Mouse (Mus musculus) left cerebral cortex, postnatal 4 days (tissue): ENCODE data around the gene Abcc6. TPM values are rescaled to one million over a fixed set of nuclear protein-coding genes. Genes with fewer than 3 reads are reported as not detected.
A peak's percentile ranks its signal among the peaks of the same experiment; 100 is the strongest.

Source experiments
- DNase-seq: peaks from one replicate; pipeline ENCODE4 v3.0.0-alpha.2; 2022
- intact Hi-C: fragments of 180-260 bp; cut with DNase I; formaldehyde crosslinking; loops from one replicate; pipeline ENCODE4 v1.15.1; 2025
- total RNA-seq, 2 experiments: library from RNA; stranded (reverse); gene quantifications; 2 replicates each; pipeline ENCODE4 v1.2.3; 2021

Abcc6 gene
- total RNA-seq, 2 experiments from 2014 or later, result 2.1 to 3.0 TPM

- intact Hi-C loops, result no loop called here
Measured at GRCm38 (mm10) chr7:46029299-46030144, 580 bp downstream of the Abcc6 start.

DNA sequence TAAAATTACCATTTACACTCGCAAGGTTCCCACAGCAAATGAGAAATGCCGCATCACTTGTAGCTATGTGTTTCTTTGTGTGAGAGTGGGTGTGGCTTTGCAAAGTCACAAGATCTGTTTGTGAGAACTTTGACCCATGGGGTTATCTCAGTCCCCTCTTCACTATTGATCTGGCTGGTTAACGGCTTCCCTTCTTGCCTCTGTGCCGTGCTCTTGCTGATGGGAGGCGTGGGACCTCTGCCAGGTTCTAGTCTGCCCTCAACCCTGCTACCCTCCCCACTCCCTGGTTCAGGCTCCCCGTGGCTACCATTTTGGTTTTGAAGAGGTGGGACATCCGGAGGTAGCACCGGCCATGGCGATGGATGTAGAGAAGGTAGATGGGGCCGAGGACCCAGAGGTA lies 1.4 kb downstream of the Abcc6 start:
- intact Hi-C loops, result no loop called here

More at GRCm38 (mm10) chr7:46029299-46030144, 580 bp downstream of the Abcc6 start:
- DNase-seq, result no peak

DNA sequence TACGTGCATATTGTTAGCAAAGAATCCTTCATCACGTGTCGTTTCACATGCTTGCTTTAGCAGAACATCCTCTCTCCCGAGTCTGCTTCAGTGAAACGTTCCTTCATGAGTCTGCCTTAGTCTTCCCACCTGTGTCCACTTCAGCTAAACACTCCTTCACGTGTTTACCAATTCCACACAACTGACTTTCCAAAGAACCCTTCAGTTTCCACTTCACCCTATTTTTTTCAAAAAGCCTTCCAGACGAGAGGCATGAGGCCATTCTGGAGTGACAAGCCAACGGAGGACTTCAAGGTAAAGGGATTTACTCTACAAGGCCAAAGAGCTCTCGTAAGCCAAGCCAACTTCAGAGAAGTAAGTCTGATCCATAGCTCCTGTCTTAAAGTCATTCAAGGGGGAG lies 4.7 kb downstream of the Abcc6 start:
- intact Hi-C loops, result no loop called here

More for the DNA sequence above, 1.4 kb downstream of the Abcc6 start:
- DNase-seq, result no peak

GRCm38 (mm10) chr7:46021951-46022350 lies 8.2 kb downstream of the Abcc6 start:
- intact Hi-C loops, result no loop called here
- no peak for DNase-seq

More for the DNA sequence above, 4.7 kb downstream of the Abcc6 start:
- DNase-seq, result no peak

DNA sequence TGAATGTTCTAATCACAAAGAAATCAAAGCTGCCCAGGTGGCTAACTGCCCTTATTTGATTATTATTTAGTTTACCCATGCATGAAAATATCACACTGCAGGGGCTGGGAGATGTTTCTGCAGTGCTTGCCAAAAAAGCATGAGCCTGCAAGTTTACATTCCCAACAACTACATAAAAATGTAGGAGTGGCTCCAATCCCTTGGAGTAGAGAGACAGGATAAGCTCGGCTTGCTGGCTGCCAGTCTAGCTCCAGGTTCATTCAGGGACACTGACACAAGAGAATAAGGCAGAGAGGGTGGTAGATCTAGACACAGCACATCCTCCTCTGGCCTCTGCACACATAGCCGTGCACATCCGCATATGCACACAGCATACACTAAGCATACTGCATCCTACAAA lies 10.5 kb downstream of the Abcc6 start:
- intact Hi-C loops, result no loop called here
- DNase-seq, result no peak

- DNase-seq, result peak; percentile 27
- intact Hi-C loops, result no loop called here
Measured at GRCm38 (mm10) chr7:46013266-46014010, 16.7 kb downstream of the Abcc6 start.

DNA sequence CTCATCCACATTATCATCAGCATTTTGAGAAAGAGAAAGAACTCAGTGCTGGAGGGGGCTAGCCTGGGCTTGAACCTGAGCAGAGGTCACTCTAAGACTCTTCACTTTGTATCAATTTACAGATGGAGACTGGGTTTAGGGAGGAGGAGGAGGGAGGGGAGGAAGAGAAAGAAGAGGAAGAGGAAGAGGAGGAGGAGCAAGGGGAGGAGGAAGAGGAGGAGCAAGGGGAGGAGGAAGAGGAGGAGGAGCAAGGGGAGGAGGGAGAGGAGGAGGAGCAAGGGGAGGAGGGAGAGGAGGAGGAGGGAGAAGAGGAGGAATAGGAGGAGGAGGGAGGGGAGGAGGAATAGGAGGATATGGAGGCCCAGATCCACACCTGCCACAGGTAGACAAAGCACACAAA lies 18.0 kb downstream of the Abcc6 start:
- DNase-seq, result no peak
- intact Hi-C loops, result no loop called here

DNA sequence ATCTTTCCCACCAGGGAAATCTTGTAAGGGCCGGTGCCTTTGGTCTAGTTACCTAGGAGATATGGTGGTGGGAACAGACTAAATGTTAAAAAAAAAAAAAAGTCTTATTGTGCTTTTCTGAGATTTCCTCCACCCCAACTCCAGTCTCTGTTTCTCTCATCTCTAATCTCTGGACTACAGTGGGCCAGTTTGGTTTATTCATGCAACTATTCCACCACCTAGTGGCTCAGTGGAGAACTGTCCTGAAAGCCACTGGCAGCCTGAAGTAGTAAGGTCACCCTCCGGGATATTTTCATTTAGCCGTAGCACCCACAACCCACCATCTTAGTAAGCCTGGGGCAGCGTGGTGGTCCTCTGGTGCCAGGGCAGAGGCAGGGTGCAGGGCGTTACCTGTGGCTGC lies 20.5 kb downstream of the Abcc6 start:
- intact Hi-C loops, result loop anchor here (5.0 to 10.0 kb wide), 3 partner anchors 62 to 265 kb away; partner anchors contain the start of gene Kdelr1
- peak; percentile 63 for DNase-seq

GRCm38 (mm10) chr7:46002748-46003147 lies 27.4 kb downstream of the Abcc6 start:
- intact Hi-C loops, result loop anchor here (10.0 kb wide), 1 partner anchor 258 kb away; no protein-coding TSS in a partner anchor

GRCm38 (mm10) chr7:46000577-46000976 lies 29.5 kb downstream of the Abcc6 start:
- no peak for DNase-seq
- intact Hi-C loops, result loop anchor here (10.0 kb wide), 1 partner anchor 256 kb away; no protein-coding TSS in a partner anchor

More at GRCm38 (mm10) chr7:46002748-46003147, 27.4 kb downstream of the Abcc6 start:
- DNase-seq, result no peak

- intact Hi-C loops, result no loop called here
- DNase-seq, result no peak
Measured at GRCm38 (mm10) chr7:45992470-45992869, 37.6 kb downstream of the Abcc6 start.

GRCm38 (mm10) chr7:45988344-45988743 lies 41.8 kb downstream of the Abcc6 start:
- DNase-seq, result no peak
- intact Hi-C loops, result no loop called here

GRCm38 (mm10) chr7:45986893-45987292 lies 43.2 kb downstream of the Abcc6 start:
- no peak for DNase-seq
- intact Hi-C loops, result no loop called here

GRCm38 (mm10) chr7:45981612-45982011 lies 48.5 kb downstream of the Abcc6 start:
- no peak for DNase-seq
- intact Hi-C loops, result no loop called here

DNA sequence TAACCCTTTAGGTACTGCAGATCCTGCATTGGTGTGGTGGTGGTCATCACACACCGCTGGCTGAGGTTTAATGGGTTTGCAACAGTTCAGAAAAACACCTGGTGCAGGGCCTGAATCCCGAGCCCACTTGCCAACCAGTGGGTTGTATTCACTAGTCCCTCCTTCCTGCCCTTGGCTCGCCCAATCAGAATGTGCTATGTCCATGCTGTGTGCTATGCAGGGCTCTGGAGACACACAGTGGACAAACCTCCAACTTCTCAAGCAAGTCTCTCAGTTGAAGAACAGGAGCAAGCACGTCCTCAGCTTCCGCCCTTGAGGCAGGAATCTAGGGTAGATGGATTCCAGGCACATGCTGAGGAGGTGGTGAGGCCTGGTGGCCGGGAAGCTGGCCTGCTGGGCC lies 55.6 kb downstream of the Abcc6 start:
- no peak for DNase-seq
- intact Hi-C loops, result no loop called here

DNA sequence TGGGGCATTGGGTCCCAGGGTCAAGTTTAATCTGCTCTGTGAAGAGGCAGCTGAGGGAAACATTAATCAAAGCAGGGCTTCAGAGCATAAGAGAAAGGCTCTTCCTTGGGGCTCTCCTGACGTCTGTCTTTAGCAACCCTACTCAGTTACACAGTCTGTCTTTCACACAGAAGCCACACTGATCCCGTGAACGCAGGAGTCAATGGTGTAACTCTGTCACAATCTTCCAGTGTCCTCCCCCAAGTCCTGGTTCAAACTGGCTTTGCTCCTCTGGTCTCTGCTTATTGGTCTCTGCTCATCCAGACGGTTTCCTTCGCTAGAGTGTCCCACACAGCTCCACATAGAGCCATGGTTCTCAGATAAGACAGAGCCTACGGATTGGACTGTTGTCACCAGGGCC lies 56.0 kb downstream of the Abcc6 start:
- DNase-seq, result no peak
- intact Hi-C loops, result no loop called here

DNA sequence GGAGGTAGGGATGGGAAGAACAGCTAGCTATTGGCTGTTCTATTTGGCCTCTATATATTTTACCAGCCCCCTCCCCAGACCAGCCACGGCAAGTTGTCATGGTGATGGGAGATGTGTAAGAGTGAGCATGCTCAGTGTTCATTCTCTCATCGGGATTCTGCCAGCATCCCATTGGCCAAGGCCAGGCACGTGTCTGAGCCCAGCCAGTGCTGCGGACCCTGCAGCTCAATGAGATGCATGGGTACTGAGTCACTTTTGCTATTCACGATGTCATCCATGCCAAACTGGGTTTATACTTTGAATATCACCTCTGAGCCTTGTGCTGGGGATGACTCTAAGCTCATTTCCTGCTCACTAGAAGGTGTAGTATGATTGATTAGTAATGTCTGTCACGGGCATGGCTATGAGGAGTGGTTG lies 56.8 kb downstream of the Abcc6 start:
- DNase-seq, result peak; percentile 16
- intact Hi-C loops, result no loop called here

DNA sequence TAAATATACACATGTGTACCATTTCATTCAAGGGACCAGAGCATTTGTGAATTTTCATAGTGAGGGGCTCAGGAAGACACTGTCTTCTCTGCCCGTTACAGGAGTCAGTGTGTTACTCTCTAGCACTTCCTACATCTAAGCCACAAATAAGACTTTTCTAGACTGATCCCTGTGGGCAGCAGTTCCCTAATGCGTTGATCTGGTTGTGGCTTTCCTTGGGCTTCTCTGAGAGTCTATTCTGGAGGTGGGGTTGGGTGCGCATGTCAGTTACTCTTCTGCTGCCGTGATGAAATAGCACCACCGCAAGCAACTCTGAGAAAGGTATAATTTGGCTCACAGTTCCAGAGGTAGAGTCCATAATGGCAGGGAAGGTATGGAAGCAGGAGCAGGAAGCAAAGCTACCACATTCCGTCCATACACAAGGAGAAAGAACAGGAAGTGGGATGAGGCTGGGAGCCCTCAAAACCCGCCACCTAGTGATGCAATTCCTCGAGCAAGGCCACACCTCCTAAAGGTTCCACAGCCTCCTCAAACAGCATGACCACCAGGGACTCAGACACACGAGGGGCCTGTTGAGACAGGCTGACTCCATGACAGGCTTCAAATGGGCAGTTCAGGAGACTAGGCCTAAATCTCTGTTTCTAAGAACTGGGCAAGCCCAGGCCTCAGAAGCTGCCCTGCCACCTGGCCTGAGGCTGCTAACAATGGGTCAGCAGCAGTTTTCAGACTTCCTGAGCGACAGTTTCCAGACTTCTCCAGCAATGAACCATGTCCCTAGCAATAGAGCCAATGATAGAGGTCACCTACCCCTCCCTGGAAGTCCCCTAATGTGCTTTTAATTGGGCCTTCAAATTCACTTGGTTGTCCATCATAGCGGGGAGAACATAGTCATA lies 58.0 kb downstream of the Abcc6 start:
- intact Hi-C loops, result no loop called here
- no peak for DNase-seq

GRCm38 (mm10) chr7:45956611-45957010 lies 73.5 kb downstream of the Abcc6 start:
- intact Hi-C loops, result no loop called here
- no peak for DNase-seq

GRCm38 (mm10) chr7:45949061-45949460 lies 81.0 kb downstream of the Abcc6 start:
- intact Hi-C loops, result loop anchor here (5.0 kb wide), 1 partner anchor 58 kb away; no protein-coding TSS in a partner anchor
- no peak for DNase-seq
